Mouse (Mus musculus) CH12.LX (cell line): ENCODE measurements around the gene Klhl3. TPM values are rescaled to one million over a fixed set of nuclear protein-coding genes. Genes with fewer than 3 reads are reported as not detected.

ENCODE experiments used
- DNase-seq: peaks from one replicate; pipeline ENCODE4 v3.0.0-alpha.2; 2013; ENCODE audit errors: extremely low read depth
- H3K27ac ChIP-seq: 2 replicates; pipeline ENCODE4 v1.5.1; 2012; ENCODE audit warnings: low read depth, mild to moderate bottlenecking, control low read depth, moderate library complexity; ENCODE audit not compliant: insufficient read depth
- H3K27me3 ChIP-seq: replicated peaks from 2 replicates; pipeline ENCODE3; 2012; ENCODE audit warnings: inconsistent platforms
- H3K36me3 ChIP-seq, 2 experiments: replicated peaks in 1 of 2; 2 replicates each; pipeline versions ENCODE3 to v1.6.1; 2012; ENCODE audit warnings: inconsistent platforms in 1 of 2, low read length in 1 of 2, mild to moderate bottlenecking in 1 of 2, mixed read lengths in 1 of 2, moderate library complexity in 1 of 2; ENCODE audit not compliant: control insufficient read depth in 1 of 2, insufficient read depth in 1 of 2
- H3K4me1 ChIP-seq, 2 experiments: 2 replicates each; pipeline ENCODE4 v1.6.1; 2012; ENCODE audit warnings: inconsistent platforms in 1 of 2, moderate library complexity in 1 of 2; ENCODE audit not compliant: insufficient read depth in 2 of 2, control insufficient read depth in 1 of 2
- H3K4me2 ChIP-seq: 2 replicates; pipeline ENCODE4 v1.6.1; 2012; ENCODE audit warnings: low read depth, mild to moderate bottlenecking, control low read depth; ENCODE audit not compliant: poor library complexity, insufficient read depth, severe bottlenecking
- H3K4me3 ChIP-seq, 3 experiments: fragments of 150-350 bp in 1 of 3; sonication (generic) in 1 of 3; replicated peaks in 1 of 3; 2 replicates each; pipeline versions ENCODE3 to v1.5.1; 2011 to 2012; ENCODE audit warnings: low read depth in 2 of 3, low read length in 2 of 3, mild to moderate bottlenecking in 2 of 3, moderate library complexity in 2 of 3, control low read depth in 1 of 3, improper control_type of control experiment in 1 of 3, inconsistent platforms in 1 of 3, mixed read lengths in 1 of 3; ENCODE audit not compliant: poor library complexity in 1 of 3
- H3K79me2 ChIP-seq: replicated peaks from 2 replicates; pipeline ENCODE4 v1.6.1; 2012; ENCODE audit warnings: mild to moderate bottlenecking, moderate library complexity; ENCODE audit not compliant: control insufficient read depth, poor library complexity, insufficient read depth, severe bottlenecking; ENCODE audit errors: extremely low read depth
- H3K9ac ChIP-seq: 2 replicates; pipeline ENCODE4 v1.6.1; 2012; ENCODE audit warnings: low read depth, mild to moderate bottlenecking, control low read depth, moderate library complexity; ENCODE audit not compliant: insufficient read depth
- H3K9me3 ChIP-seq: replicated peaks from 2 replicates; pipeline ENCODE3; 2012; ENCODE audit warnings: low read length, inconsistent platforms, mixed read lengths
- BHLHE40 ChIP-seq: IDR thresholded peaks from 2 replicates; pipeline ENCODE4 v1.6.1; 2011; ENCODE audit warnings: mild to moderate bottlenecking, low read depth, low read length, improper control_type of control experiment
- CHD1 ChIP-seq: IDR thresholded peaks from 2 replicates; pipeline ENCODE4 v1.6.1; 2012; ENCODE audit warnings: low read depth, low read length, improper control_type of control experiment, inconsistent platforms
- CHD2 ChIP-seq: IDR thresholded peaks from 2 replicates; pipeline ENCODE4 v1.6.1; 2011; ENCODE audit warnings: low read length, improper control_type of control experiment
- CTCF ChIP-seq, 2 experiments: IDR thresholded peaks in 1 of 2; conservative IDR thresholded peaks in 1 of 2; 2 replicates each; pipeline ENCODE4 v1.5.1; 2011 to 2012; ENCODE audit warnings: low read depth in 2 of 2, low read length in 2 of 2, improper control_type of control experiment in 1 of 2, inconsistent platforms in 1 of 2, mild to moderate bottlenecking in 1 of 2, moderate library complexity in 1 of 2
- ELF1 ChIP-seq: IDR thresholded peaks from 2 replicates; pipeline ENCODE4 v1.6.1; 2014; ENCODE audit warnings: low read depth, mild to moderate bottlenecking, inconsistent platforms, low read length, improper control_type of control experiment
- EP300 ChIP-seq: IDR thresholded peaks from 2 replicates; pipeline ENCODE4 v1.6.1; 2011; ENCODE audit warnings: low read length, improper control_type of control experiment
- ETS1 ChIP-seq: conservative IDR thresholded peaks from 2 replicates; pipeline ENCODE4 v1.6.1; 2012; ENCODE audit warnings: low read depth, mild to moderate bottlenecking, inconsistent platforms, low read length, improper control_type of control experiment, moderate library complexity
- HCFC1 ChIP-seq: IDR thresholded peaks from 2 replicates; pipeline ENCODE4 v1.6.1; 2012; ENCODE audit warnings: low read depth, mild to moderate bottlenecking, inconsistent platforms, low read length, improper control_type of control experiment
- IRF4 ChIP-seq: IDR thresholded peaks from 2 replicates; pipeline ENCODE4 v1.6.1; 2014; ENCODE audit warnings: low read depth, mild to moderate bottlenecking, inconsistent platforms, low read length, improper control_type of control experiment
- JUN ChIP-seq: IDR thresholded peaks from 2 replicates; pipeline ENCODE4 v1.6.1; 2011; ENCODE audit warnings: low read depth, mild to moderate bottlenecking, low read length, improper control_type of control experiment, moderate library complexity; ENCODE audit not compliant: insufficient read depth
- JUND ChIP-seq: conservative IDR thresholded peaks from 2 replicates; pipeline ENCODE4 v1.6.1; 2011; ENCODE audit warnings: low read depth, low read length, improper control_type of control experiment
- MAX ChIP-seq: IDR thresholded peaks from 2 replicates; pipeline ENCODE4 v1.6.1; 2011; ENCODE audit warnings: low read length, improper control_type of control experiment
- MEF2A ChIP-seq: IDR thresholded peaks from 2 replicates; pipeline ENCODE4 v1.6.1; 2014; ENCODE audit warnings: low read depth, mild to moderate bottlenecking, inconsistent platforms, low read length, improper control_type of control experiment, borderline replicate concordance
- MYC ChIP-seq: IDR thresholded peaks from 2 replicates; pipeline ENCODE4 v1.6.1; 2011; ENCODE audit warnings: low read depth, mild to moderate bottlenecking, improper control_type of control experiment, low read length
- NELFE ChIP-seq: IDR thresholded peaks from 2 replicates; pipeline ENCODE4 v1.6.1; 2011; ENCODE audit warnings: low read depth, low read length, improper control_type of control experiment
- NRF1 ChIP-seq: IDR thresholded peaks from 2 replicates; pipeline ENCODE4 v1.6.1; 2014; ENCODE audit warnings: low read depth, mild to moderate bottlenecking, inconsistent platforms, low read length, improper control_type of control experiment, moderate library complexity
- RAD21 ChIP-seq: IDR thresholded peaks from 2 replicates; pipeline ENCODE4 v1.6.1; 2011; ENCODE audit warnings: low read depth, mild to moderate bottlenecking, low read length, improper control_type of control experiment, moderate library complexity
- RCOR1 ChIP-seq: conservative IDR thresholded peaks from 2 replicates; pipeline ENCODE4 v1.6.1; 2012; ENCODE audit warnings: low read depth, mild to moderate bottlenecking, inconsistent platforms, low read length, improper control_type of control experiment
- SIN3A ChIP-seq: IDR thresholded peaks from 2 replicates; pipeline ENCODE4 v1.6.1; 2012; ENCODE audit warnings: low read length, improper control_type of control experiment, inconsistent platforms
- UBTF ChIP-seq: IDR thresholded peaks from 2 replicates; pipeline ENCODE4 v1.6.1; 2012; ENCODE audit warnings: low read depth, mild to moderate bottlenecking, inconsistent platforms, low read length, improper control_type of control experiment, moderate library complexity
- USF1 ChIP-seq: IDR thresholded peaks from 2 replicates; pipeline ENCODE4 v1.6.1; 2014; ENCODE audit warnings: low read depth, mild to moderate bottlenecking, inconsistent platforms, low read length, improper control_type of control experiment
- USF2 ChIP-seq: conservative IDR thresholded peaks from 2 replicates; pipeline ENCODE4 v1.6.1; 2011; ENCODE audit warnings: low read depth, low read length, improper control_type of control experiment
- ZKSCAN1 ChIP-seq: IDR thresholded peaks from 2 replicates; pipeline ENCODE4 v1.6.1; 2012; ENCODE audit warnings: low read depth, inconsistent platforms, low read length, improper control_type of control experiment, borderline replicate concordance
- dilution Hi-C: fragments of 300-500 bp; cut with MboI; formaldehyde crosslinking; loops from 2 replicates; pipeline ENCODE4 v1.14.3; 2020; ENCODE audit warnings: low sequenced_read_pairs; ENCODE audit not compliant: extremely low pct_unique_long_range_greater_than_20kb, extremely low pct_ligation_motif_present
- in situ Hi-C: fragments of 300-500 bp; cut with MboI; formaldehyde crosslinking; loops from 3 replicates; pipeline ENCODE4 v1.14.3; 2019; ENCODE audit warnings: low sequenced_read_pairs, low pct_ligation_motif_present, low pct_unique_long_range_greater_than_20kb, mixed read lengths
- polyA plus RNA-seq: library from polyadenylated mRNA; unstranded; fragments of >175 nt; gene quantifications from 2 replicates; pipeline ENCODE4 v1.2.1, GENCODE M21; 2012; ENCODE audit warnings: low read depth; ENCODE audit not compliant: insufficient read length
- total RNA-seq, 2 experiments: library from RNA; depleted of rRNA; stranded (reverse); fragments of 300-350 nt in 1 of 2; fragments of >200 nt in 1 of 2; gene quantifications; 2 replicates each; pipeline ENCODE4 v1.2.3; 2012 to 2014

Klhl3 gene
- total and polyA plus RNA-seq, 3 experiments: not detected

GRCm38 (mm10) chr13:58078361-58078760 lies 35.0 kb downstream of the Klhl3 start:
- TF ChIP-seq CTCF (conservative IDR thresholded peaks at IDR 0.05 in 1 of 2, IDR thresholded peaks at IDR 0.05 in 1 of 2; ENCODE audit: low read depth in 2 of 2, low read length in 2 of 2) (no peak), NRF1 (no peak), RAD21 (no peak), HCFC1 (no peak), USF2 (no peak), EP300 (no peak), UBTF (no peak), ETS1 (no peak), USF1 (no peak), IRF4 (no peak), ELF1 (no peak), MEF2A (no peak), SIN3A (no peak), NELFE (no peak), RCOR1 (no peak), BHLHE40 (no peak), MYC (no peak), JUN (no peak), MAX (no peak)
- TF ChIP-seq, all 38 proteins: peak for 0
- Histone ChIP-seq H3K9me3 (no peaks in the 10 kb centered on the region), H3K27me3 (peaks cover 23% of the 10 kb centered on the region), H3K9ac (no peak overlapping the region), H3K36me3 (no peaks in the 10 kb centered on the region), H3K4me2 (no peak overlapping the region), H3K4me3 (no peak overlapping the region), H3K79me2 (no peaks in the 10 kb centered on the region), H3K4me1 (no peaks in the 10 kb centered on the region), H3K27ac (no peak overlapping the region)
- in situ Hi-C loops (no loop called here), dilution Hi-C loops (no loop called here)
- no peak for DNase-seq

DNA sequence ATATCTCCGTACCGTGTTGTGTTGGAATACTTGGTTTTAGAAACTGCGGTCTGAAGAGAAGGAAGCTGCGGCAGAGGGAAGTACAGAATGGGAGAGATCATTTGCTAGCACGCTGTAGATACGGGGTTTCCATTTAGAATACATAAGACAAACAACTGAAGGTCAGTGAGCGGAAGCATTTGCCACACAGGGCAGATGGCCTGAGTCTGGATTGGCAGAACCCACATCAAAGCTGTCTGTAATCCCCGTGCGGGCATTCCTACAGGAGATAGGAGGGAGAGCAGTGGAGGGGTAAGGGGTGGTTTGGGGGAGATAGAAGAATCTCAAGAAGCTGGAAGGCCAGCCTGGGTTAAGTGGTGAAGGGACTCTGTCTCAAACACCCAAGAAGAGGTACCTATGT lies 38.5 kb downstream of the Klhl3 start:
- DNase-seq: no peak
- Histone ChIP-seq H3K79me2 (no peaks in the 10 kb centered on the region), H3K4me3 (no peak overlapping the region), H3K9ac (no peak overlapping the region), H3K4me1 (no peaks in the 10 kb centered on the region), H3K9me3 (peaks cover 4% of the 10 kb centered on the region), H3K27me3 (peaks cover 47% of the 10 kb centered on the region), H3K27ac (no peak overlapping the region), H3K36me3 (no peaks in the 10 kb centered on the region), H3K4me2 (no peak overlapping the region)
- TF ChIP-seq CTCF (conservative IDR thresholded peaks at IDR 0.05 in 1 of 2, IDR thresholded peaks at IDR 0.05 in 1 of 2; ENCODE audit: low read depth in 2 of 2, low read length in 2 of 2): no peak
- no peak for TF ChIP-seq CHD1
- TF ChIP-seq ZKSCAN1: no peak
- TF ChIP-seq CHD2: no peak
- no peak for TF ChIP-seq RAD21
- no peak for TF ChIP-seq JUND
- in situ Hi-C loops: no loop called here
- dilution Hi-C loops: no loop called here
